Mouse (Mus musculus) heart, embryonic 12.5 days (tissue): Measurements from ENCODE around the gene Copb1. TPM values are rescaled to one million over a fixed set of nuclear protein-coding genes. Genes with fewer than 3 reads are reported as not detected.

ENCODE experiments used
- ATAC-seq: fragments of 200-750 bp; cut with Nextera tagmentation; 2 replicates; pipeline ENCODE4 v1.8.0; 2017; ENCODE audit warnings: moderate TSS enrichment, moderate library complexity; ENCODE audit not compliant: insufficient number of reproducible peaks, low FRiP score
- H3K27ac ChIP-seq: fragments of 300-500 bp; sonication (generic); 2 replicates; pipeline ENCODE4 v1.5.1; 2016; ENCODE audit warnings: mild to moderate bottlenecking, moderate library complexity; ENCODE audit not compliant: poor library complexity, severe bottlenecking
- H3K27me3 ChIP-seq: fragments of 300-500 bp; sonication (generic); replicated peaks from 2 replicates; pipeline ENCODE4 v1.6.1; 2016; ENCODE audit warnings: mild to moderate bottlenecking, moderate library complexity
- H3K36me3 ChIP-seq: fragments of 300-500 bp; sonication (generic); 2 replicates; pipeline ENCODE4 v1.6.1; 2016; ENCODE audit warnings: mild to moderate bottlenecking, moderate library complexity
- H3K4me1 ChIP-seq: fragments of 300-500 bp; sonication (generic); replicated peaks from 2 replicates; pipeline ENCODE4 v1.6.1; 2016; ENCODE audit warnings: mild to moderate bottlenecking
- H3K4me2 ChIP-seq: fragments of 300-500 bp; sonication (generic); 2 replicates; pipeline ENCODE4 v1.6.1; 2016; ENCODE audit warnings: mild to moderate bottlenecking, moderate library complexity
- H3K4me3 ChIP-seq: fragments of 300-500 bp; sonication (generic); 2 replicates; pipeline ENCODE4 v1.5.1; 2016; ENCODE audit warnings: mild to moderate bottlenecking
- H3K9ac ChIP-seq: fragments of 300-500 bp; sonication (generic); 2 replicates; pipeline ENCODE4 v1.6.1; 2016; ENCODE audit warnings: mild to moderate bottlenecking, moderate library complexity
- H3K9me3 ChIP-seq: fragments of 300-500 bp; sonication (generic); replicated peaks from 2 replicates; pipeline ENCODE4 v1.6.1; 2016; ENCODE audit warnings: mild to moderate bottlenecking, moderate library complexity
- WGBS: fragments of 180-500 bp; shearing (Covaris S2); methylation state at CpG from one replicate; pipeline ENCODE4 v1.1.7; 2016; 5-methylcytosine and 5-hydroxymethylcytosine counted together
- polyA plus RNA-seq: library from polyadenylated mRNA; unstranded; fragments of >200 nt; fragmentation: Nextera tagmentation; extraction: Ambion mirVana; gene quantifications from 2 replicates; pipeline ENCODE4 v1.2.1, GENCODE M21; 2016

The Copb1 gene
- polyA plus RNA-seq, 1 experiment from 2014 or later: 93.4 TPM

DNA sequence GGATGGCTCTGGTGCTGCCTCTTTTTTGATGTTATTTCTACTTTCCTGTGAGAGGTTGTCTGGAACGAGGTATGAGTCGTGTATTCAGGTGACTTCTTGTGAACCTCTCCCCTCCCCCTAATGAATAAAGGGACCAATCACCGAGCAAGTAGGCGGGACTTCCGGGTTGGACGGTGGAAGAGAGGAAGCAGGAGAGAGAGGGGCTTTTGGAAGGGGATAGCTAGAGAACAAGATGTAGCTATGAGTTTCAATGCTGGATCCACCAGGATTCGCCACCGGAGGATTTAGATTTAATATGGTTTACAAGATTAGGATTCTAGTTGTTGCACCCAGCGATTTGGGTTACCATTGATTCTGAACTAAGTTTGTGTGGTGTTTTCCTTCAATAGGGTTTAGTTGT is 28.5 kb upstream of the Copb1 start:
- Histone ChIP-seq H3K27ac (no peak overlapping the region), H3K4me3 (no peak overlapping the region), H3K27me3 (no peaks in the 10 kb centered on the region), H3K9ac (no peak overlapping the region), H3K4me1 (peaks cover 7% of the 10 kb centered on the region), H3K9me3 (no peaks in the 10 kb centered on the region), H3K4me2 (no peak overlapping the region), H3K36me3 (no peaks in the 10 kb centered on the region)
- no peak for ATAC-seq
- WGBS: 73% methylated on average over 9 of the region's 9 CpGs

- no peaks in the 10 kb centered on the region for H3K9me3 ChIP-seq
- ATAC-seq: no peak
- peaks cover 7% of the 10 kb centered on the region for H3K4me1 ChIP-seq
- no peak overlapping the region for H3K4me2 ChIP-seq
- WGBS: 60% methylated on average over 3 of the region's 3 CpGs
- H3K27ac ChIP-seq: no peak overlapping the region
- no peak overlapping the region for H3K9ac ChIP-seq
- H3K27me3 ChIP-seq: no peaks in the 10 kb centered on the region
- H3K4me3 ChIP-seq: no peak overlapping the region
- H3K36me3 ChIP-seq: no peaks in the 10 kb centered on the region
Measured at GRCm38 (mm10) chr7:114281671-114282070, 27.2 kb upstream of the Copb1 start.

- H3K27ac ChIP-seq: peak within 1 kb of the TSS; percentile 78
- peaks cover 21% of the 10 kb centered on the region for H3K36me3 ChIP-seq
- WGBS: under 1% methylated on average over 39 of the region's 39 CpGs
- peak within 1 kb of the TSS; percentile 90 for H3K4me2 ChIP-seq
- peak within 1 kb of the TSS; percentile 94 for H3K4me3 ChIP-seq
- H3K4me1 ChIP-seq: peaks cover 5% of the 10 kb centered on the region
- ATAC-seq: peak; percentile 97
- H3K27me3 ChIP-seq: no peaks in the 10 kb centered on the region
- H3K9ac ChIP-seq: peak within 1 kb of the TSS; percentile 95
- H3K9me3 ChIP-seq: no peaks in the 10 kb centered on the region
Measured at GRCm38 (mm10) chr7:114276005-114276752, 21.7 kb upstream of the Copb1 start, which contains the start of gene Psma1. Gene Psma1 (minus strand): TSS chr7:114276118.

GRCm38 (mm10) chr7:114275372-114276004 is 21.0 kb upstream of the Copb1 start:
- peaks cover 23% of the 10 kb centered on the region for H3K36me3 ChIP-seq

DNA sequence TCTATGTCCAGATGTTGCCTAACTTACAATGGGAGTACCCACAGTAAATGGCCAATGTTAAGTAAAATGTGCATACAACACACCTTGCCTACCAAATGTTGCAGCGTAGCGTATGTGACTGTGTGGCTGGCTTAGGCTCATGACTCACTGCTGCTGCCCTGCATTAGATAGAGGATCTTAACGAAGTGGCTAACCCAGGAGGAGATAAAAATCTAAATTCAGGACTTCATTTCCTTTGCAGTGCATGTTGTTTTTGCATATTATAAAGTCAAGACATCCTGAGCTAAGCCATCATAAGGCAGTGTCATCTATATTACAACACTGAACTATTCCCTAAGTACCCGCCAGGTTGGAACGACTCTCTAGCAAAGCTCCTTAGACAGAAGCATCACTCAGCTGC is 13.9 kb upstream of the Copb1 start:
- no peak for ATAC-seq
- H3K4me3 ChIP-seq: no peak overlapping the region
- WGBS: 91% methylated on average over 5 of the region's 5 CpGs
- H3K9ac ChIP-seq: no peak overlapping the region
- H3K27ac ChIP-seq: no peak overlapping the region
- H3K4me1 ChIP-seq: no peaks in the 10 kb centered on the region
- no peak overlapping the region for H3K4me2 ChIP-seq
- H3K27me3 ChIP-seq: no peaks in the 10 kb centered on the region
- H3K9me3 ChIP-seq: peaks cover under 1% of the 10 kb centered on the region
- H3K36me3 ChIP-seq: peaks cover 76% of the 10 kb centered on the region

More at GRCm38 (mm10) chr7:114275372-114276004, 21.0 kb upstream of the Copb1 start:
- 1% methylated on average over 24 of the region's 24 CpGs for WGBS
- H3K4me1 ChIP-seq: peaks cover 5% of the 10 kb centered on the region
- H3K27me3 ChIP-seq: no peaks in the 10 kb centered on the region
- H3K27ac ChIP-seq: peak overlapping the region; percentile 78
- peak overlapping the region; percentile 94 for H3K4me3 ChIP-seq
- no peaks in the 10 kb centered on the region for H3K9me3 ChIP-seq
- H3K4me2 ChIP-seq: peak overlapping the region; percentile 90
- peak overlapping the region; percentile 95 for H3K9ac ChIP-seq
- ATAC-seq: peak; percentile 85; the same call in 1 of the 2 replicates

GRCm38 (mm10) chr7:114251684-114252083 is 2.8 kb downstream of the Copb1 start:
- no peak overlapping the region for H3K4me3 ChIP-seq
- ATAC-seq: no peak
- WGBS: 90% methylated on average over 3 of the region's 3 CpGs
- no peak overlapping the region for H3K4me2 ChIP-seq
- peaks cover 3% of the 10 kb centered on the region; the same call in 1 of the 2 replicates for H3K9me3 ChIP-seq
- H3K9ac ChIP-seq: no peak overlapping the region
- H3K27ac ChIP-seq: no peak overlapping the region
- no peaks in the 10 kb centered on the region for H3K27me3 ChIP-seq
- peaks cover 45% of the 10 kb centered on the region for H3K36me3 ChIP-seq
- H3K4me1 ChIP-seq: peaks cover 6% of the 10 kb centered on the region; the same call in 1 of the 2 replicates

- H3K27me3 ChIP-seq: no peaks in the 10 kb centered on the region
- no peak for ATAC-seq
- no peak overlapping the region for H3K4me2 ChIP-seq
- H3K9me3 ChIP-seq: no peaks in the 10 kb centered on the region
- no peak overlapping the region for H3K9ac ChIP-seq
- WGBS: 83% methylated on average over 7 of the region's 7 CpGs
- peaks cover 68% of the 10 kb centered on the region for H3K36me3 ChIP-seq
- H3K27ac ChIP-seq: no peak overlapping the region
- H3K4me3 ChIP-seq: no peak overlapping the region
- H3K4me1 ChIP-seq: no peaks in the 10 kb centered on the region
Measured at GRCm38 (mm10) chr7:114233980-114234379, 20.5 kb downstream of the Copb1 start.

GRCm38 (mm10) chr7:114232982-114233381 is 21.5 kb downstream of the Copb1 start:
- Histone ChIP-seq H3K27me3 (no peaks in the 10 kb centered on the region), H3K4me3 (no peak overlapping the region), H3K4me2 (no peak overlapping the region), H3K4me1 (no peaks in the 10 kb centered on the region), H3K27ac (no peak overlapping the region), H3K9ac (no peak overlapping the region), H3K36me3 (peaks cover 70% of the 10 kb centered on the region), H3K9me3 (no peaks in the 10 kb centered on the region)
- WGBS: 92% methylated on average over 7 of the region's 7 CpGs
- ATAC-seq: no peak

DNA sequence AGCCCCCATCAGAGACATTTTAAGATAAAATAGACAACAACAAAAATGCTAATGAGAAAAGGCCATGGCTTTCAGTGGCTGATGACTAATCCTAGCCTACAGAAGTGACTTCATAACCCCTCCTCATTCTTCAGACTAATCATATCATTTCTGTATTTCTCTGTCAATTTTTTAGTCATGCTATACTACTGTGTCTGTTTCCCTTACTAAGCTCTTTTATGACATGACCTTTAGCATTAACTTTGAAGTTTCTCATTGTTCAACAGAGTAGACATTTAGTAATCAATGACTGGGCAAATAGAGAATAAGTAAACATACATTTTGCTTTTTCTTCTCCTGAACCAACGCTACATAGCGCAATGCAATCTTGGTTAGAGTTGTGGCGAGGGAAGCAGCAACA is 22.7 kb downstream of the Copb1 start:
- 92% methylated on average over 3 of the region's 3 CpGs for WGBS
- H3K27me3 ChIP-seq: no peaks in the 10 kb centered on the region
- ATAC-seq: no peak

GRCm38 (mm10) chr7:114226521-114226920 is 28.0 kb downstream of the Copb1 start:
- Histone ChIP-seq H3K27ac (no peak overlapping the region), H3K36me3 (peaks cover 59% of the 10 kb centered on the region), H3K27me3 (no peaks in the 10 kb centered on the region), H3K4me1 (no peaks in the 10 kb centered on the region), H3K9ac (no peak overlapping the region), H3K9me3 (no peaks in the 10 kb centered on the region), H3K4me3 (no peak overlapping the region), H3K4me2 (no peak overlapping the region)
- no peak for ATAC-seq
- 94% methylated on average over 1 of the region's 1 CpGs for WGBS

More for the DNA sequence above, 22.7 kb downstream of the Copb1 start:
- H3K4me2 ChIP-seq: no peak overlapping the region
- H3K27ac ChIP-seq: no peak overlapping the region
- no peak overlapping the region for H3K9ac ChIP-seq
- no peak overlapping the region for H3K4me3 ChIP-seq
- H3K9me3 ChIP-seq: no peaks in the 10 kb centered on the region
- H3K36me3 ChIP-seq: peaks cover 69% of the 10 kb centered on the region
- H3K4me1 ChIP-seq: no peaks in the 10 kb centered on the region

DNA sequence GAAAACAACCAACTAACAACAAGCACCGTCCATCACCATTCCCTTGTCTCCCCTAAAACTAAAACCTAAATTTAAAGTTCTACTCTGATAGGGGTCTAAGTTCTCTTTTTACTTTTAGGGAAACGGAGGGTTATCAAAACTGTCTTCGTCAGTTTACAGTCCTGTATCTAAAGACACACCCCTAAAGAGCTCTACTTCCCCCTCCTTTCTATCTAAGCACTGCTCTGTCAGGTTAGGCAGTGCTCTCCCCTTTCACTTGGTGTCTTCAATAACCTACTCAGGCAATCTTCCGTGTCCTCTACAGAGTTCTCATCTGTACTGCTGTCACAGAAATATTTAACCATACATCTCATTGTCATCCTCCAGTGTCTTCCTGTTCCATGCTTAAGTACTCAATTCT is 34.1 kb downstream of the Copb1 start:
- Histone ChIP-seq H3K9ac (no peak overlapping the region), H3K36me3 (peaks cover 48% of the 10 kb centered on the region), H3K9me3 (no peaks in the 10 kb centered on the region), H3K27ac (no peak overlapping the region), H3K27me3 (no peaks in the 10 kb centered on the region), H3K4me1 (no peaks in the 10 kb centered on the region), H3K4me3 (no peak overlapping the region), H3K4me2 (no peak overlapping the region)
- 81% methylated on average over 4 of the region's 4 CpGs for WGBS
- no peak for ATAC-seq
